16 mouse cellular contexts compared by ENCODE assay signal in the genomic region with DNA sequence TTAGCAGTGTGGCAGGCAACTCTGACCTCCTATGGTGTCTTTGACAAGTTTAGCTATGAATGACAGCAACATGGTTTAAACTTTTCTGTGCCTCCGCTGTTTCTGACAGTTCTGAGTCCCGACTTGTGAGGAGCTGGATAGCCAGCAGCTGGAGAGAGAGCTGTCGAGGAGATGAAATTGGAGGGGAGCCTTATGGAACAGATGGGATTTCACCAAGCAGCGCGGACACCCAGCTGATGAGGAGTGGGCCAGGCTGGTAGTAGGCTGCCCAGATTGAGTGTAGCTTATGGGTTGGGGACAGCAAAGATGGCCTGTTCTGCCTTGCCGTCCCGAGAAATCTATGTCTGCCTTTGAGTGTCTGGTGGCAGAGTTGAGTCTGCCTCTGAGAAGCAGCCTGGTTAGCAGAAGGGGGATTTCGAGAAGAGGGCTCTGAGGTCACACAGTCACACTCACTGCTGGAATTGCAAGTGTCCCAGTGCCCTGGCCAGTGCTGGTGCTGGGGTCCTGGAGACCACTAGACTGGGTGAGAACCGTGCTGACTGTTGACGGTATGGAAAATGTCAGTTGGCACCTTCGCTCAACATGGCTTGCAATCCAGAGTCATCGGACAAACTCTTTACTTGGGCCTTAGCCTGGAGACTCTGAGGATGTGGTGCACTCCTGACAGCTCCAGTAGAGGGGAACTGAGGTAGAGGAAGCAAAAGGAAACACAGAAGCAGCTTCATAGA.
DNase-seq lines count a peak whose midpoint lies in the region; ATAC-seq and TF ChIP-seq lines count a peak whose summit lies in the region.
"Had no signal": no experiment of that assay in that cellular context is flagged by ENCODE, and none has a peak within 500 bp of the region (broad histone marks: within the 10 kb centered on the region; RNA-seq: fewer than 3 reads in every experiment).

No protein-coding gene starts in this region.

- H3K36me3 ChIP-seq in heart, embryonic 14.5 days (ENCODE audit: control insufficient read depth, insufficient read depth, low read length): peaks cover 5% of the 10 kb centered on the region; the same call in 1 of the 2 replicates
- no peaks in the 10 kb centered on the region for H3K36me3 ChIP-seq in heart, adult 2 months (ENCODE audit: control insufficient read depth, insufficient read depth, low read length)
- H3K36me3 ChIP-seq in midbrain, postnatal 0 days (ENCODE audit: insufficient read depth, low read length): no peaks in the 10 kb centered on the region; the same call in 1 of the 2 replicates
- H3K36me3 ChIP-seq in midbrain, embryonic 16.5 days (ENCODE audit: control insufficient read depth, insufficient read depth, low read length): peaks cover 9% of the 10 kb centered on the region

- TF ChIP-seq EP300 in heart, adult 2 months (IDR thresholded peaks at IDR 0.05; ENCODE audit: insufficient read depth, low read depth, low read length): no peak

- H3K9ac ChIP-seq in heart, embryonic 14.5 days (ENCODE audit: low read length): no peak overlapping the region
- H3K9ac ChIP-seq in heart, adult 2 months (ENCODE audit: low read depth, low read length): no peak overlapping the region
- 0 out of 2 replicates have a peak overlapping the region, but pooled peaks have one; percentile 8 for H3K9ac ChIP-seq in midbrain, postnatal 0 days (replicated peaks; ENCODE audit: low read length, poor library complexity, severe bottlenecking)
- H3K9ac ChIP-seq in midbrain, embryonic 16.5 days (ENCODE audit: low read depth, low read length): no peak overlapping the region
- H3K9ac ChIP-seq: embryonic facial prominence, embryonic 13.5 days; liver, embryonic 13.5 days had no signal

- no peak overlapping the region for H3K4me3 ChIP-seq in heart, embryonic 14.5 days (ENCODE audit: control insufficient read depth in 1 of 2, insufficient read depth in 1 of 2, low read depth in 1 of 2, low read length in 2 of 2)
- no peak overlapping the region for H3K4me3 ChIP-seq in heart, adult 2 months
- no peak overlapping the region for H3K4me3 ChIP-seq in midbrain, postnatal 0 days (ENCODE audit: low read depth, low read length)
- no peak overlapping the region for H3K4me3 ChIP-seq in midbrain, embryonic 16.5 days (ENCODE audit: low read depth, low read length)
- H3K4me3 ChIP-seq: embryonic facial prominence, embryonic 13.5 days; liver, embryonic 13.5 days; megakaryocyte, embryonic 14.5 days had no signal

- DNase-seq in cerebellum, postnatal 10 days: peak; percentile 64 to 73
- DNase-seq in cerebellum, adult 9-10 months: no peak
- no peak for DNase-seq in heart, adult 2 months
- peak; percentile 48 for DNase-seq in left cerebral cortex, postnatal 4 days
- DNase-seq in left cerebral cortex, adult 11 months (ENCODE audit: low spot score): no peak
- DNase-seq in midbrain, postnatal 0 days (ENCODE audit: low spot score): peak; percentile 36
- DNase-seq: adrenal gland, adult 8-10 months; cerebellum, adult 18-20 months; liver, embryonic 13.5 days; right cerebral cortex, postnatal 14 days; thymus, postnatal 4 days had no signal

- TF ChIP-seq CTCF in heart, adult 2 months (IDR thresholded peaks at IDR 0.05): no peak
- TF ChIP-seq CTCF in midbrain, postnatal 0 days (IDR thresholded peaks at IDR 0.05): no peak

- H3K79me2 ChIP-seq in heart, adult 2 months (replicated peaks; ENCODE audit: control insufficient read depth, insufficient read depth, low read length): no peaks in the 10 kb centered on the region

- ATAC-seq in heart, embryonic 14.5 days (ENCODE audit: insufficient number of reproducible peaks, insufficient read depth, low FRiP score, low read depth): no peak
- no peak for ATAC-seq in midbrain, postnatal 0 days (ENCODE audit: low FRiP score)
- ATAC-seq in midbrain, embryonic 16.5 days: no peak
- ATAC-seq: intestine, embryonic 16.5 days had no signal

- TF ChIP-seq POLR2A in heart, adult 2 months (IDR thresholded peaks at IDR 0.05; ENCODE audit: insufficient read depth, low read depth, low read length): no peak

- no peaks in the 10 kb centered on the region for H3K27me3 ChIP-seq in heart, embryonic 14.5 days (ENCODE audit: control insufficient read depth, insufficient read depth, low read length)
- H3K27me3 ChIP-seq in heart, adult 2 months (ENCODE audit: control insufficient read depth, insufficient read depth, low read length): no peaks in the 10 kb centered on the region
- H3K27me3 ChIP-seq in midbrain, postnatal 0 days (ENCODE audit: insufficient read depth, low read length): no peaks in the 10 kb centered on the region
- H3K27me3 ChIP-seq in midbrain, embryonic 16.5 days (ENCODE audit: control insufficient read depth, insufficient read depth, low read depth, low read length): no peaks in the 10 kb centered on the region
- H3K27me3 ChIP-seq: embryonic facial prominence, embryonic 13.5 days; liver, embryonic 13.5 days had no signal

- intact Hi-C loops in heart, adult 2 months (cut with DNase I): no loop called here
- intact Hi-C loops in left cerebral cortex, postnatal 4 days (cut with DNase I): no loop called here

- no peak overlapping the region for H3K4me2 ChIP-seq in heart, embryonic 14.5 days (ENCODE audit: low read length)
- no peak overlapping the region for H3K4me2 ChIP-seq in midbrain, postnatal 0 days (ENCODE audit: low read depth, low read length, poor library complexity, severe bottlenecking)
- no peak overlapping the region for H3K4me2 ChIP-seq in midbrain, embryonic 16.5 days (ENCODE audit: low read length)
- H3K4me2 ChIP-seq: embryonic facial prominence, embryonic 13.5 days; liver, embryonic 13.5 days had no signal

- WGBS in heart, embryonic 14.5 days: 60% methylated on average over 12 of the region's 12 CpGs
- 85% methylated on average over 12 of the region's 12 CpGs for WGBS in heart, adult 2 months
- WGBS in midbrain, postnatal 0 days: 89% methylated on average over 12 of the region's 12 CpGs
- 86% methylated on average over 12 of the region's 12 CpGs for WGBS in midbrain, embryonic 16.5 days

- no peaks in the 10 kb centered on the region for H3K9me3 ChIP-seq in heart, embryonic 14.5 days (ENCODE audit: control insufficient read depth, low read length)
- no peaks in the 10 kb centered on the region for H3K9me3 ChIP-seq in midbrain, postnatal 0 days (ENCODE audit: low read length)
- H3K9me3 ChIP-seq in midbrain, embryonic 16.5 days (replicated peaks; ENCODE audit: control insufficient read depth, low read length, poor library complexity, severe bottlenecking): no peaks in the 10 kb centered on the region
- H3K9me3 ChIP-seq: embryonic facial prominence, embryonic 13.5 days; liver, embryonic 13.5 days had no signal

- peaks cover 11 to 22% of the 10 kb centered on the region in 2 experiments for H3K4me1 ChIP-seq in heart, embryonic 14.5 days (ENCODE audit: control insufficient read depth in 2 of 2, insufficient read depth in 2 of 2, low read length in 2 of 2)
- peaks cover 2% of the 10 kb centered on the region; the same call in 1 of the 2 replicates for H3K4me1 ChIP-seq in heart, adult 2 months (ENCODE audit: control insufficient read depth, insufficient read depth, low read length)
- H3K4me1 ChIP-seq in midbrain, postnatal 0 days (ENCODE audit: insufficient read depth, low read length): no peaks in the 10 kb centered on the region
- H3K4me1 ChIP-seq in midbrain, embryonic 16.5 days (ENCODE audit: control insufficient read depth, insufficient read depth, low read length): 0 out of 2 replicates have a peak, but pooled peaks cover 2% of the 10 kb centered on the region
- H3K4me1 ChIP-seq: embryonic facial prominence, embryonic 13.5 days had no signal

- peak overlapping the region; percentile 20 to 42; a peak in 2 of 4 replicates for H3K27ac ChIP-seq in heart, embryonic 14.5 days (replicated peaks in 1 of 2; ENCODE audit: control insufficient read depth in 1 of 2, insufficient read depth in 1 of 2, low read depth in 2 of 2, low read length in 2 of 2)
- no peak overlapping the region for H3K27ac ChIP-seq in heart, adult 2 months
- 0 out of 2 replicates have a peak overlapping the region, but pooled peaks have one; percentile 6 for H3K27ac ChIP-seq in midbrain, postnatal 0 days (ENCODE audit: low read depth, low read length)
- H3K27ac ChIP-seq in midbrain, embryonic 16.5 days (ENCODE audit: low read length): no peak overlapping the region
- H3K27ac ChIP-seq: embryonic facial prominence, embryonic 13.5 days; liver, embryonic 13.5 days had no signal

Comparison
In these comparisons a context has a peak if more than half of its experiments do, and no peak if none do; other contexts are left out.
1. DNase-seq: peak in cerebellum, postnatal 10 days (2 of 2), left cerebral cortex, postnatal 4 days (single experiment) and midbrain, postnatal 0 days (single experiment); none in cerebellum, adult 9-10 months (single experiment), heart, adult 2 months (0 of 2) and left cerebral cortex, adult 11 months (single experiment).
2. H3K27ac ChIP-seq: peak in heart, embryonic 14.5 days (2 of 2) and midbrain, postnatal 0 days (single experiment); none in heart, adult 2 months (single experiment) and midbrain, embryonic 16.5 days (single experiment).